Mouse (Mus musculus) cerebellum, adult 2 months (tissue): ENCODE measurements around the gene Zbtb20.

Experiments
- CTCF ChIP-seq: fragments of 200-500 bp; IDR thresholded peaks from 2 replicates; pipeline ENCODE4 v1.5.1; 2011; ENCODE audit warnings: low read depth, mild to moderate bottlenecking, control low read depth, low read length, moderate library complexity, borderline replicate concordance; ENCODE audit not compliant: insufficient read depth
- POLR2A ChIP-seq: fragments of 200-500 bp; IDR thresholded peaks from 2 replicates; pipeline ENCODE4 v1.6.1; 2011; ENCODE audit warnings: low read length, control low read depth, borderline replicate concordance; ENCODE audit not compliant: insufficient read depth

DNA sequence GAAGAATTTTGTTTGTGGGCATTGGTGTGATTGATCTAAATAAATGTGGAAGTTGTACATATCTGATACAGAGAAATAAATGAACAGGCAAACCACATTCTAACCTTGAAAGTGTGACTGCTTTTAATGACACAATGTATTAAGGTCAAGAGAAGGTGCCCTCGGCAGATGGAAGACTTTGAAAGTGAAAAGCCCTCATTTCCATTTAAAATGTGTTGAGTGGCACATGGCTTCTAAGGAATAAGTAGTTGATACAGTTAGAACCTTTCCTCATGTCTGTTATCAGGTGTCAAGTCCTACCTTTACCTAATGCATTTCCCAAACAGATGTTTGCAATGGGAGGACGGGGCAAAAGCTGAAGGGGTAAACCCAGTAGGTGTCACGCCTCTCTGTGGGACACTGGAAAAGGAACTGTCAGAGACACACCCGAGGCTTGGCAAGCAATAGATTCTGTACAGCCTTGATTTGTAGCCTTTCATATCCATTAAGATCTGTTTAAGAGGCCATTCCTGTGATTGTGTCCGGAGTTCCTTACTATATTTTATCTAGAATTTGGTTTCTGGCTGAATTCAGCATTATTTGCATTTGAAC, 510.0 kb downstream of the Zbtb20 start:
- TF ChIP-seq CTCF (no peak), POLR2A (no peak)
